Mouse (Mus musculus): ENCODE results near the gene Rapgef1. TPM values are rescaled to one million over a fixed set of nuclear protein-coding genes. Genes with fewer than 3 reads are reported as not detected.

Rapgef1 gene
- polyA plus RNA-seq, 1 experiment, result 65.2 TPM

- TF ChIP-seq POLR2A (IDR thresholded peaks at IDR 0.05; ENCODE audit: borderline replicate concordance, extremely low read depth, low read depth, low read length), result no peak
- no peak for TF ChIP-seq CTCF (IDR thresholded peaks at IDR 0.05; ENCODE audit: insufficient read depth, low read length)
- H3K4me1 ChIP-seq (ENCODE audit: control insufficient read depth, insufficient read depth, low read length), result peaks cover 15% of the 10 kb centered on the region
- no peak overlapping the region for H3K4me3 ChIP-seq (replicated peaks; ENCODE audit: extremely low read depth, low read depth, low read length)
- DNase-seq, result no peak
- WGBS, result 51% methylated on average over 4 of the region's 4 CpGs
Measured at GRCm38 (mm10) chr2:29675846-29676245, 56.3 kb downstream of the Rapgef1 start.

GRCm38 (mm10) chr2:29676513-29676912 is 57.0 kb downstream of the Rapgef1 start:
- WGBS, result 38% methylated on average over 6 of the region's 6 CpGs
- Histone ChIP-seq H3K4me1 (ENCODE audit: control insufficient read depth, insufficient read depth, low read length) (peaks cover 15% of the 10 kb centered on the region), H3K4me3 (replicated peaks; ENCODE audit: extremely low read depth, low read depth, low read length) (no peak overlapping the region)
- TF ChIP-seq CTCF (IDR thresholded peaks at IDR 0.05; ENCODE audit: insufficient read depth, low read length), result no peak
- no peak for TF ChIP-seq POLR2A (IDR thresholded peaks at IDR 0.05; ENCODE audit: borderline replicate concordance, extremely low read depth, low read depth, low read length)
- DNase-seq, result no peak

GRCm38 (mm10) chr2:29677842-29678241 is 58.3 kb downstream of the Rapgef1 start:
- 18% methylated on average over 5 of the region's 5 CpGs for WGBS
- TF ChIP-seq POLR2A (IDR thresholded peaks at IDR 0.05; ENCODE audit: borderline replicate concordance, extremely low read depth, low read depth, low read length) (no peak), CTCF (IDR thresholded peaks at IDR 0.05; ENCODE audit: insufficient read depth, low read length) (no peak)
- Histone ChIP-seq H3K4me3 (replicated peaks; ENCODE audit: extremely low read depth, low read depth, low read length) (no peak overlapping the region), H3K4me1 (ENCODE audit: control insufficient read depth, insufficient read depth, low read length) (peaks cover 11% of the 10 kb centered on the region)
- no peak for DNase-seq

GRCm38 (mm10) chr2:29678524-29678923 is 59.0 kb downstream of the Rapgef1 start:
- H3K4me1 ChIP-seq (ENCODE audit: control insufficient read depth, insufficient read depth, low read length), result peaks cover 8% of the 10 kb centered on the region; the same call in 1 of the 2 replicates
- DNase-seq, result no peak
- H3K4me3 ChIP-seq (replicated peaks; ENCODE audit: extremely low read depth, low read depth, low read length), result no peak overlapping the region
- no peak for TF ChIP-seq CTCF (IDR thresholded peaks at IDR 0.05; ENCODE audit: insufficient read depth, low read length)
- WGBS, result 50% methylated on average over 3 of the region's 3 CpGs

GRCm38 (mm10) chr2:29679710-29680584 is 60.4 kb downstream of the Rapgef1 start:
- Histone ChIP-seq H3K4me1 (ENCODE audit: control insufficient read depth, insufficient read depth, low read length) (peaks cover 3% of the 10 kb centered on the region; the same call in 1 of the 2 replicates), H3K4me3 (replicated peaks; ENCODE audit: extremely low read depth, low read depth, low read length) (no peak overlapping the region)
- 89% methylated on average over 6 of the region's 6 CpGs for WGBS
- no peak for DNase-seq
- TF ChIP-seq POLR2A (IDR thresholded peaks at IDR 0.05; ENCODE audit: borderline replicate concordance, extremely low read depth, low read depth, low read length), result no peak
- TF ChIP-seq CTCF (IDR thresholded peaks at IDR 0.05; ENCODE audit: insufficient read depth, low read length), result no peak

- Histone ChIP-seq H3K4me1 (ENCODE audit: control insufficient read depth, insufficient read depth, low read length) (no peaks in the 10 kb centered on the region), H3K4me3 (replicated peaks; ENCODE audit: extremely low read depth, low read depth, low read length) (no peak overlapping the region)
- no peak for DNase-seq
- 88% methylated on average over 7 of the region's 7 CpGs for WGBS
- TF ChIP-seq POLR2A (IDR thresholded peaks at IDR 0.05; ENCODE audit: borderline replicate concordance, extremely low read depth, low read depth, low read length) (no peak), CTCF (IDR thresholded peaks at IDR 0.05; ENCODE audit: insufficient read depth, low read length) (no peak)
Measured at GRCm38 (mm10) chr2:29683261-29683999, 63.9 kb downstream of the Rapgef1 start.

GRCm38 (mm10) chr2:29684498-29684897 is 65.0 kb downstream of the Rapgef1 start:
- TF ChIP-seq POLR2A (IDR thresholded peaks at IDR 0.05; ENCODE audit: borderline replicate concordance, extremely low read depth, low read depth, low read length) (no peak), CTCF (IDR thresholded peaks at IDR 0.05; ENCODE audit: insufficient read depth, low read length) (no peak)
- Histone ChIP-seq H3K4me3 (replicated peaks; ENCODE audit: extremely low read depth, low read depth, low read length) (no peak overlapping the region), H3K4me1 (ENCODE audit: control insufficient read depth, insufficient read depth, low read length) (no peaks in the 10 kb centered on the region)
- no peak for DNase-seq
- 75% methylated on average over 2 of the region's 2 CpGs for WGBS

- TF ChIP-seq POLR2A (IDR thresholded peaks at IDR 0.05; ENCODE audit: borderline replicate concordance, extremely low read depth, low read depth, low read length) (no peak), CTCF (IDR thresholded peaks at IDR 0.05; ENCODE audit: insufficient read depth, low read length) (no peak)
- WGBS, result 83% methylated on average over 7 of the region's 7 CpGs
- no peak for DNase-seq
- H3K4me3 ChIP-seq (replicated peaks; ENCODE audit: extremely low read depth, low read depth, low read length), result no peak overlapping the region
- no peaks in the 10 kb centered on the region for H3K4me1 ChIP-seq (ENCODE audit: control insufficient read depth, insufficient read depth, low read length)
Measured at GRCm38 (mm10) chr2:29689014-29689413, 69.5 kb downstream of the Rapgef1 start.

- Histone ChIP-seq H3K4me3 (replicated peaks; ENCODE audit: extremely low read depth, low read depth, low read length) (no peak overlapping the region), H3K4me1 (ENCODE audit: control insufficient read depth, insufficient read depth, low read length) (no peaks in the 10 kb centered on the region)
- DNase-seq, result no peak
- TF ChIP-seq POLR2A (IDR thresholded peaks at IDR 0.05; ENCODE audit: borderline replicate concordance, extremely low read depth, low read depth, low read length) (no peak), CTCF (IDR thresholded peaks at IDR 0.05; ENCODE audit: insufficient read depth, low read length) (no peak)
- WGBS, result 53% methylated on average over 2 of the region's 2 CpGs
Measured at GRCm38 (mm10) chr2:29689495-29689894, 70.0 kb downstream of the Rapgef1 start.
